Mouse (Mus musculus) gastrocnemius, postnatal 4 days (tissue): ENCODE results near the gene Leap2. TPM values are rescaled to one million over a fixed set of nuclear protein-coding genes. Genes with fewer than 3 reads are reported as not detected.
A peak's percentile ranks its signal among the peaks of the same experiment; 100 is the strongest.
"Not testable (repeated sequence)": the region's sequence is repeated elsewhere in the genome, so short reads cannot be mapped to it uniquely, and the experiment has no call there.

Experiments used
- DNase-seq, 2 experiments: peaks; one replicate each; pipeline ENCODE4 v3.0.0; 2021 to 2022; ENCODE audit warnings: low spot score in 2 of 2, mixed read lengths in 2 of 2
- total RNA-seq, 2 experiments: library from RNA; stranded (reverse); gene quantifications; 2 replicates each; pipeline ENCODE4 v1.2.3; 2021

Gene Leap2
- total RNA-seq, 2 experiments from 2014 or later, result not detected

DNA sequence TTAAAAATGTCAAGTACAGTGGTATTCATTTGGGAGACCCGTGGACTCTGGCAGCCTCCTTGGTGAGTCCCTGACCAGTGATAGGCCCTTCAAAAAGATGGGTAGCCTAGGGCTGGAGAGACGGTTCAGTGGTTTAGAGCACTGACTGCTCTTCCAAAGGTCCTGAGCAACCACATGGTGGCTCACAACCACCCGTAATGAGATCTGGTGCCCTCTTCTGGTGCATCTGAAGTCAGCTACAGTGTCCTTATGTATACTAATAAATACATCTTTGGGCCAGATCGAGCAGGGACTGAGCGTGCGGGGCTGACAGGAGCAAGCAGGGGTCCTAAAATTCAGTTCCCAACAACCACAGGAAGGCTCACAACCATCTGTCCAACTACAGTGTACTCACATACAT is 20.9 kb upstream of the Leap2 start:
- DNase-seq, result peak in 1 of 2 experiments; percentile 16

DNA sequence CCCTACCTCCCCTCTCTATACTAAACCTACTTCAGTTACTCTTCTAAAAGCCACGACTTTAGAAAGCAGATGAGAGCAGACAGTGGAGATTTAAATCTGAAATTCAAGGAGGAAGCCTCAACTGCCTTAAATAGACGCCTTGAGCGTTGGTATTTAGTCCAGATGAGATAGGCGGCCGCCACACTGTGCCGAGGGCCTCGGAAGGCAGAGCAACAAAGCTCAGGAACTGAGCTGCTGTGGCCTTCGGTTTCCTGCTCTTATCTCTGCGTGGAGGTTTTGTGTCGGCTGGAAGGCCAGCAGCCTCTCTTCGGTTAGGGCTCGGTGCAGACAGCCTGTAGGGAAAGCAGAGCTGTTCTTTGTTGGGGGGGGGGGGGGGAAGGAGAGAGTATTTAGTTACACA is 19.0 kb upstream of the Leap2 start:
- no peak for DNase-seq

DNA sequence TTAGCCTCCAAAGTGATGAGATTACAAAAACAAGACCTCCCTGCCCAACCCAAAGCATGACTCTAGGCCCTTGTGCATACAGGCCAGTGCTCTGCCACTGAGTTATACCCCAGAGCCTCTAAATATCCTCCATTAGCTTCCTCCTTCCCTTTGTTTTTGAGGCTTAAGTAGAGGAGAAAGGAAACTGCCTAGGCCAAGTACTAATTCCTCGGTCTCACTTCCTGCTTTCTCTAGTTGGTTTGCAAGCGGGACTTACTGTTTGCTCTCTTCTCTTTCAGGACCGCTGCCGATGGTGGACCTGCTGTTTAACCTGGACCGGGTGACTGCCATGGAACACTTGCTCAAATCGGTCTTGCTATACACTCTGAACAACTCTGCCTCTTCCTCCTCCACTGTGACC is 13.4 kb upstream of the Leap2 start:
- no peak for DNase-seq

- DNase-seq, result no peak
Measured at GRCm38 (mm10) chr11:53435504-53435903, 12.5 kb upstream of the Leap2 start.

DNA sequence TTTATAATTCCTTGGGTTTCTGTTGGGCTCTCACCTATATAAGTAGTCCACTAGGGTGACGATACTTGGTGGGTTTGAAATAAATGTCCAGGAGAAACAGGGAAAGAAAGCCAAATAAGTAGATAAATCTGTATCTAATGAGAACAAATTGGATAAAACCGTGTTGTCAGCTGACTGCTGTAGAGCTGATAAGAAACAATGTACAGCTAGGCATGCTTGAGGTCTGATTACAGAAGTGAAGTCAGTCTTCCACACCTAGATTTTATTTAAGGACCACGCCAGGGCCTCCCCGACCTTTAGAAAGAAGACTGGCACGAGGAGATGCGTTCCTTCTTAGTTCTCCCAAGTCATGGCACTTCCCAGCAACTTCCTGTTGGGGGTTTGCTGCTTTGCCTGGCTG is 10.1 kb upstream of the Leap2 start:
- no peak for DNase-seq

DNA sequence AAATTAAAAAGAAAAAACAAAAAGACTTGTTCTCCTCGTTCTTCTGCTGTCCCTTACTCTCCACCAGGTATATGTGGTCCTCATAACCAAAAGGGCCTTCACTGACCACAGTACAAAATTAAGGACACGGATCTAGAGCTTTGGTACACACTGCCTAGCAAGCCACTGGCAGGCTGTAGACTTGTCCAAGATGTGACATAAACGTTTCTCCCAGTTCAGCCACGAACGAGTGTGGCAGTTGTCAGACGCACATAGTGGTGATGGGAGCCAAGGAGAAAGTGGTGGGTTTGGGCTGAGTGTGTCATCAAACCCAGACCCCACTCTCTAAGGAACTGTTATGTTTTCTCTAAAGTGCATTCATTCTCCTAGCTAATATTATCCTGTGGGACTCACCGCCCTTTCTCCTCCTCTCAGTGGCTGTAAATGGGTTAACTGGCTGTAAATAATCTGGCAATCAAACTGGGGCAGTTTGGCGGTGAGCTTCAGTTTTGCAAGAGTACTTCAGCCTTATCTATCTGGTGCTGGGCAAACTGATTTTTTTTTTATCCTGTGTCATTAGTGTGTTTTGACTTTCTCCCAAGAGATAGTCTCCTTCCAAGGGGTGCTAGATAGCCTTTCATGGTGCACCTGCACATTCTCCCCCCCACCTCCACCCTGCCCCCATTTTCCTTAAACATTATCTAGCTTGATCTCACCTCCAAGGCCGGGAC is 8.5 kb upstream of the Leap2 start:
- DNase-seq, result no peak

DNA sequence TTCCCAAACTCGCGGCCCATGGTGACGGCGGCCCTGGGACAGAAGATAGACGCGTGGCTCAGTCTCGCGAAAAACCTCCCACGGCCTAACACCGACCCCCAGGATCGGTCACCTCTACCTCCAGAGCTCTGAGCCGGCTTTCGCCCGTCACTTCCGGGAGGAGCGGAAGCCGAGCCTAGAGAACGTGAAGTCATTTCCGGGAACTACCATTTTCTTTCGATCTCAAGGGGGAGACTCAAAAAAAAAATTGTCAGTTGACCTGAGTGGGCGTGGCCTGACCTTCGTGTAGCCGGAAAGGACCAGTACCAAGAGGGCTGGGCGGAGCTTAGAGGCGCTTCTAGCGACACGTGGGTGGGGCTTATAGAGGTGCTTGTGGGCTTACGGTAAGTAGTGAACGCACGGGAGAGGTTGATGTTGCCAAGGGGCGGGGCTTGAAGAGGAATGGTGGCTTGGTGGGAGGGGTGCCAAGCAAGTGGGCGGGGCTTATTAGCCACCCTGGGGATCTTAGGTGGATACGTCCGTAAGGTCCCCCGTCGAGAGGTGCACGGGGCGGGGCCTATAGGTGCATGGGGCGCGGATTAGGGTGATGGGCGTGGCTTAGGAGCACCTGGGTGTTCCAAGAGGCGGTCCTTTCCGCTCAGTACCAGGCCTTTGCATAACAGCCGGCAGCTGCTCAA is 7.8 kb upstream of the Leap2 start, which contains the start of the genes Uqcrq and Gdf9:
Gene Uqcrq (minus strand): TSS at position 162 of the 677 bp plus-strand sequence.
Gene Gdf9 (plus strand): TSS at position 354 of the 677 bp plus-strand sequence.
- DNase-seq, result peak; percentile 76 to 94

- DNase-seq, result no peak
Measured at GRCm38 (mm10) chr11:53430300-53430669, 7.3 kb upstream of the Leap2 start.

- no peak for DNase-seq
Measured at GRCm38 (mm10) chr11:53429182-53429581, 6.2 kb upstream of the Leap2 start.

DNA sequence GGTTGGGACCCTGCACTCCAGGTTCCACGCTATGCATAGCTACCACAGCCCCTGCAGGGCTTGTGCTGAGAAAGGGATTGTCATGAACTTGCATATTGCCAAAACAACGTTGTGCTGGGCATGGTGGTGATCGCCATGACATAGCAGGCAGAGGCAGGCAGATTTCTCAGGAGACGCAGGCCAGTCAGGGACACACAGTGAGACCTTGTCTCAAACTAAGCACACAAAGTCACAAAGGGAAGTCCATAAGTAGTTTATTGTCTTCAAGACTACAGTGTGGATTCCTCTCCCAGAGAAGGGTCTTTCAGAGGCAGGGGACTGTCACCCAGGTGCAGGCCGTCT is 5.7 kb upstream of the Leap2 start:
- no peak for DNase-seq

- DNase-seq, result no peak
Measured at GRCm38 (mm10) chr11:53427993-53428715, 5.2 kb upstream of the Leap2 start.

DNA sequence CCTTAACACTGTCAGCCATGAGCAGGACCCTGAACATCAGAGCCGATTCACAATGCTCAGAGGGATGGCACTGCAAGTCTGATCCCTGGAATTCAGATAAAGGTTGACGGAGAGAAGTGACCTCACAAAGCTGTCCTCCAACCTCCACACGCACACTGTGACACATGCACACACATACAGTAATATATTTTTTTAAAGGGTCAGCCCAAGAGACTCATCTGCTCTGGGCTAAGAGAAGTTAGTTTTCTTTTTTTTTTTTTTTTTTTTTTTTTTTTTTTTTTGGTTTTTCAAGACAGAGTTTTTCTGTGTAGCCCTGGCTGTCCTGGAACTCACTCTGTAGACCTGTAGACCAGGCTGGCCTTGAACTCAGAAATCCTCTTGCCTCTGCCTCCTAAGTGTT is 3.9 kb upstream of the Leap2 start:
- DNase-seq, result not testable (repeated sequence)

DNA sequence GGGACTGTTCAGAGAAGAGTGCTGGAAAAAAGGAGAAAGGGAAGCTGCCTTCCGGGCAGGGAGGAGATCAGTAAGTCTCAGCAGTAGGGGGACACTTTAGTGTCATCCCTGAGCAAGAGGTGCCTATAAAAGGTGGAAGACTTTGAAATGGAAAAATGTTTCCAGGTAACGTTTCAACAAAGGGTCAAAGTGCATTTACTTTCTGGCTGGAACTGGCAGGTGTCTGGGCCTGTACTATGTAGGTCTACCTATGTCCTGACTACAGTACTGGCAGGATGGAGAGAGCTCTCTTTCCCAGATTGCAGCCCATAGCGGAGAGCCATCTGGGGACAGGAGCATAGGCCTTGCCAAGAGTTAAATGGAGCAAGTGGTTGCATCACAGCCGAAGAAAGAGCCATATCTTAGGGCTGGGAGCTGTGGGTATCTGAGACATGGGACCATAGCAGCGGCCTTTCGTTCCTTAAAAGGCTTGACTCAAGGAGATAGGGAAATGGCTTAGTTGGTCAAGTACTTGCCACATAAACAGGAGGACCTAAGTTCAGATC is 2.8 kb upstream of the Leap2 start:
- no peak for DNase-seq

GRCm38 (mm10) chr11:53425251-53425650 is 2.3 kb upstream of the Leap2 start:
- no peak for DNase-seq

DNA sequence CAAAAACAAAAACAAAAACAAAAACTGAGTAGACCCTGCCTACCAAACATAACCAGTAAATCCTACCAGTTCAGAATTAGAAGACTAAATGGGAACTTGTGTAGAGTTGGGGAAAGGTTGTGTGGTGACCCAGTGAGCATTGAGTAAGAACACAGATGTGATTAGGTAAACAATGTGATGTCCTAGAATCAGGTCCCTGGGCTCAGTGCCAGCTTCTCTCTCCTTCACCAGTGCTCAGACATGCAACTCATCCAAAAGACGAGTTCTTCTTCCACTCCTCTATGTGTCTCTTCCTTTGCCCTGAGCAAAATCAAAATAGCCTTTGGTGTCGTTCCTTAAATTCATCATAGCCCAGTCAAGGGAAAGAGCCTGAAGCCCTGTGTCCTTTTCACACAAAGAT is 1.9 kb upstream of the Leap2 start:
- DNase-seq, result no peak

DNA sequence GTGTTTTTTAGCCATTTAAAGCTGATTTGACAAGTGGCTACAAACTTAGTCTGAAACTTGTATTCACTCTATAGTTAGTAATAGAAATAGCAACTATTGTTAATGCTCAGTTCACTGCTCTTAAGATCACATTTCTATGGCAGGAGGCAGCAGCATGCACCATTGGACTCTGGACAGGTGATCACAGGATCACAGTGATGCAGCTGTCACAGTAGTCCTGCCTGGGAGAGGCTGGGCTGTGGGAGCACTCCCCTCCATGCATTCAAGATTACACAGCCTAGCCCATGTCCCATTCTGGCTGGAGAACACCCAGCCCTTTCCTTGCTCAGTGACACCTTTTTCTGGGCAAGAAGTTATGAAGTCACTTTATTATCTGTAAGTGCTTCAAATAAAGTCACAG is 4.9 kb downstream of the Leap2 start:
- no peak for DNase-seq

DNA sequence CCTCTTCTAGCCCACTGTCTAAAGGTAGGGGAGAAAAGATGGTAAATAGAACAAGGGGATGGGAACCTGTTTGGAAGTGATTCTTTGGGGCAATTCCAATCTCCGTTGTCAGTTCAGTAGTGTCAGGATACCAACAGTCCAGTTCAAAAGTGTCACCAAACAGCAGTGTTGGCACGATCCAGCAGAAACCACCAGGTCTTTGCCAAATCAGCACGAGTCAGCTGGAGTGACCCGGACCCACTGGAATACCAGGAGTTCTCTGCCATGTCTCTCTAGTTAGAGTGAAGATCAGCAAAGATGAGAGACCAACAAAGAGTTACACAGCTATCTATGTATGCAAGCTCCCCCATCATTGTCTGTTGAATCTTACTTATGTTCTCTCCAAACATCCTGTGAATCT is 9.1 kb downstream of the Leap2 start:
- no peak for DNase-seq

GRCm38 (mm10) chr11:53411738-53412137 is 11.2 kb downstream of the Leap2 start:
- no peak for DNase-seq

DNA sequence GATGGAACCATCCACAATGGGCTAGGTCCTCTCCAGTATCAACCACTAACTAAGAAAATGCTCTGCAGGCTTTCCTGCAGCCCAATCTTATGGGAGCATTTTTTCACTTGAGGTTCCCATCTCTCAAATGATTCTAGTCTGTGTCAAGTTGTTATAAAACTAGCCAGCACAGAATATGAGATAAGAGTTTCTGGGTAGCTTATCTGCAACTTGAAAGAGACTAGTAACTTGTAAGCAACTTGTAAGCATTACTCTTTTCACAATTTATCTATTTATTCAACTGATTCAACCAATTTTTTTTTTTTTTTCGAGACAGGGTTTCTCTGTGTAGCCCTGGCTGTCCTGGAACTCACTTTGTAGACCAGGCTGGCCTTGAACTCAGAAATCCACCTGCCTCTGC is 19.3 kb downstream of the Leap2 start:
- no peak for DNase-seq

DNA sequence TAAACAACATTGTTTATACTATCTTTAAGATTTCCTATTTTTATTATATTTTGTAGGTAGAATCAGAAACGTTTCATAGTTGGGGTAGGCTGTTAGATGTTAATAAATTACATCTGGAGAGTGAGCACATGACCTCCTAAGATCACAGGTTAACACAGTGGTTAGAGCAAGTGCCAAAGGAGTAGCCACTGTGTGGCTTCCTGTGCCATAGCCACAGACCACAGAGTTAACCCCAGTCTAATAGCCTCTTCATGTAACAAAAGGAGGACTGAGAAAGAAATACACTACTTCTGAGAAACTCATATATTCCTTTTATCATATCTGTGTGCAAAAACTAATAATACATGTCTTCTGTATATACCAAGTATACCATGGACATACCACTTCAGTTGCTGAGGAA is 29.1 kb downstream of the Leap2 start:
- DNase-seq, result no peak

DNA sequence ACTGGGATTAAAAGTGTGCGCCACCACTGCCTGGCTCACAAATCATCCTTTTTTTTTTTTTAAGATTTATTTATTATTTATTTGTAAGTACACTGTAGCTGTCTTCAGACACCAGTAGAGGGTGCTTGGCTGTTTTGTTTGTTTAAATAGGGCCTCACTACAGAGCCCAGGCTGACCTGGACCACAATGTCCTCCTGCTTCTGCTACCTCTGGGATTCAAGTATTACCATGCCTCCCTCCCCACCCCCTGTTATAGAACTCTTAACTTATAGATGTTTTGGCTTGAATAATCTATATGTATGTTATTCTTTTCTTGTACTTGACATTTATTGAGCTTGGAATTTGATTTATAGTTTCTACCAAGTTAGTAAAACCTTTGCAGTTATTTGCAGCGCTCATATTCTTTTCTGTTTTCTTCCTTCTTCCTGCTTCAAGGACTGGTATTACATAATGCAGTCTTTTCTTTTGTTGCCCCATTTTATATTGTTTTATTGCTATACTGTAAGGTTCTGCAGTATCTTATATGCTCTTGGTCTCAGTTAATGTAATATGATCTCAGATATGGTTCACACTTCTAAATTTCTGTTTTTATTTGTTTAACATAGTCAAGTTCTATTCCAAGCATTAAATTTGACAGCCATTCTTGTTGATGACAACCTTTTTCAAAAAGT is 39.1 kb downstream of the Leap2 start:
- no peak for DNase-seq

DNA sequence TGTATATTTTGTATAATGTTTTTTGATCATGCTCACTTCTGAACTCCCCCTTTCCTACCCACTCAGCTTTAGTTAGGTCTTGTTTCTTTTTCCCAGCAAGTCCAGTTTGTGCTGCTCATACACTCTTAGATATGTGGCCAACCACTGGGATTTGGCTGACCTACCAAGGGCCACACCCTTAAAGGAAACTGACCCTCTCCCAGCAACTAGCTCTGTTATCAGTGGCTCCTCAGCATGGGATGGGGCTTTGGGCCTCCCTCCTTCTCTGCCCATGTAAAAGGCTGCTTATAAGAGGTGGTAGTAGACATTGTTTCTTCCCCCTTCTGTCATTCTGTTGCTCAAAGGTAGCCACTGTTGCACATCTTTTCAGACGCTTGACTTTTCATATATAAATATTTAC is 44.1 kb downstream of the Leap2 start:
- no peak for DNase-seq
